Mouse (Mus musculus) frontal cortex, adult 2 months (tissue): ENCODE measurements at regions not wholly inside any gene's neighbourhood (a gene's known extent, or its start where the extent isn't known, plus 50 kb on each side); places are given as distances from the start of the nearest gene placed in this dataset.
"Not testable (repeated sequence)": the region's sequence is repeated elsewhere in the genome, so short reads cannot be mapped to it uniquely, and the experiment has no call there.

Source experiments
- DNase-seq, 2 experiments: peaks; one replicate each; pipeline ENCODE4 v3.0.0; 2022; ENCODE audit warnings: low spot score in 1 of 2; ENCODE audit errors: extremely low spot score in 1 of 2

- no peak for DNase-seq
Observed at GRCm38 (mm10) chr4:18620361-18620760, 984.9 kb upstream of the Gm12353 start.

GRCm38 (mm10) chr4:18639035-18639434, 966.2 kb upstream of the Gm12353 start:
- no peak for DNase-seq

- peak in 1 of 2 experiments; percentile 71 for DNase-seq
Observed at GRCm38 (mm10) chr4:18649153-18649552, 956.1 kb upstream of the Gm12353 start.

GRCm38 (mm10) chr4:18685891-18686544, 919.2 kb upstream of the Gm12353 start:
- DNase-seq = no peak

- no peak for DNase-seq
Observed at GRCm38 (mm10) chr4:18694076-18694475, 911.2 kb upstream of the Gm12353 start.

- DNase-seq = no peak
Observed at GRCm38 (mm10) chr4:18696246-18696645, 909.0 kb upstream of the Gm12353 start.

GRCm38 (mm10) chr4:18744241-18744640, 861.0 kb upstream of the Gm12353 start:
- no peak for DNase-seq

GRCm38 (mm10) chr4:18788398-18788797, 816.9 kb upstream of the Gm12353 start:
- no peak for DNase-seq

- DNase-seq = no peak
Observed at GRCm38 (mm10) chr4:18795740-18796394, 809.4 kb upstream of the Gm12353 start.

GRCm38 (mm10) chr4:18796395-18796740, 808.9 kb upstream of the Gm12353 start:
- no peak for DNase-seq

- not testable (repeated sequence) for DNase-seq
Observed at GRCm38 (mm10) chr4:18803109-18803508, 802.1 kb upstream of the Gm12353 start.
